Mouse (Mus musculus): Measurements from ENCODE around the gene Mnat1. TPM values are rescaled to one million over a fixed set of nuclear protein-coding genes. Genes with fewer than 3 reads are reported as not detected.
"Not testable (repeated sequence)": the region's sequence is repeated elsewhere in the genome, so short reads cannot be mapped to it uniquely, and the experiment has no call there.

Mnat1 gene
- polyA plus RNA-seq (2015; fragmentation: Nextera tagmentation; extraction: Ambion mirVana): 19.0 and 19.3 TPM in 2 replicates

GRCm38 (mm10) chr12:73123093-73124041, at the start of gene Mnat1:
Mnat1 (plus strand) TSS chr12:73123717.
- Histone ChIP-seq H3K4me1 (peaks cover 17% of the 10 kb centered on the region), H3K36me3 (no peaks in the 10 kb centered on the region), H3K4me3 (peak within 1 kb of the TSS; percentile 87), H3K27me3 (replicated peaks) (no peaks in the 10 kb centered on the region), H3K27ac (replicated peaks) (peak within 1 kb of the TSS; percentile 79), H3K9ac (peak within 1 kb of the TSS; percentile 92), H3K9me3 (no peaks in the 10 kb centered on the region), H3K4me2 (peak within 1 kb of the TSS; percentile 81)
- under 1% methylated on average over 23 of the region's 23 CpGs for WGBS
- peak; percentile 37; the same call in 1 of the 2 replicates for ATAC-seq (ENCODE audit: extremely low read depth, insufficient number of reproducible peaks, low FRiP score, low TSS enrichment)

GRCm38 (mm10) chr12:73081828-73082227, 41.7 kb upstream of the Mnat1 start:
- H3K4me1 ChIP-seq; H3K4me2 ChIP-seq; H3K9me3 ChIP-seq; ATAC-seq (ENCODE audit: extremely low read depth, insufficient number of reproducible peaks, low FRiP score, low TSS enrichment); H3K4me3 ChIP-seq; H3K36me3 ChIP-seq; H3K27ac ChIP-seq (replicated peaks); H3K27me3 ChIP-seq (replicated peaks); H3K9ac ChIP-seq: not testable (repeated sequence)
- WGBS: 86% methylated on average over 4 of the region's 4 CpGs

DNA sequence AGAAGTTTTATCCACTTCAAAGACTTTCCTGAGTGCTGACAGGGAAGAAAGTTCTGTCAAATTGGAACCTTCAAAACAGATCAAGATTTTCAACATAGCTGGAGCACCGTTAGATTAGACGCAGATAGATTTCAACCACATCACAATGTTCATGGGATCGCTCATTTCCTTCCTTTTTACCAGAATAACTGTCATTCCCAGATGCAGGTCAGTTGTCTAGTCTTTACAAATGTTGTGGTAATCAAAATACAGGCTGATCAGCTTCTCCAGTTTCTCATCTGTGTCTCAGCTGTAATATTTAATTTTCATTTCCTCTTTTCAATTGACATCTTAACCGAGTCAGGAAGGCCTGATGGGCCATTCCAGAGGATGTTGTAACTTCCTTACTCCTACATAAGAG, 39.7 kb upstream of the Mnat1 start:
- Histone ChIP-seq H3K27me3 (replicated peaks) (no peaks in the 10 kb centered on the region; the same call in 1 of the 2 replicates), H3K4me2 (no peak overlapping the region), H3K4me1 (no peaks in the 10 kb centered on the region), H3K9me3 (no peaks in the 10 kb centered on the region), H3K27ac (replicated peaks) (no peak overlapping the region), H3K36me3 (no peaks in the 10 kb centered on the region), H3K4me3 (no peak overlapping the region), H3K9ac (no peak overlapping the region)
- no peak for ATAC-seq (ENCODE audit: extremely low read depth, insufficient number of reproducible peaks, low FRiP score, low TSS enrichment)
- WGBS: 69% methylated on average over 4 of the region's 4 CpGs

GRCm38 (mm10) chr12:73085739-73086630, 37.5 kb upstream of the Mnat1 start:
- no peak overlapping the region for H3K4me3 ChIP-seq
- no peaks in the 10 kb centered on the region for H3K9me3 ChIP-seq

GRCm38 (mm10) chr12:73087086-73087485, 36.4 kb upstream of the Mnat1 start:
- no peak for ATAC-seq (ENCODE audit: extremely low read depth, insufficient number of reproducible peaks, low FRiP score, low TSS enrichment)
- H3K9me3 ChIP-seq: no peaks in the 10 kb centered on the region
- H3K27me3 ChIP-seq (replicated peaks): no peaks in the 10 kb centered on the region; the same call in 1 of the 2 replicates
- H3K36me3 ChIP-seq: no peaks in the 10 kb centered on the region
- no peak overlapping the region for H3K4me2 ChIP-seq
- no peak overlapping the region for H3K9ac ChIP-seq
- no peak overlapping the region for H3K27ac ChIP-seq (replicated peaks)
- no peak overlapping the region for H3K4me3 ChIP-seq
- WGBS: 87% methylated on average over 7 of the region's 7 CpGs
- no peaks in the 10 kb centered on the region for H3K4me1 ChIP-seq

More at GRCm38 (mm10) chr12:73085739-73086630, 37.5 kb upstream of the Mnat1 start:
- WGBS: 31% methylated on average over 11 of the region's 11 CpGs
- ATAC-seq (ENCODE audit: extremely low read depth, insufficient number of reproducible peaks, low FRiP score, low TSS enrichment): no peak
- no peak overlapping the region for H3K9ac ChIP-seq
- no peak overlapping the region for H3K27ac ChIP-seq (replicated peaks)
- no peak overlapping the region for H3K4me2 ChIP-seq
- H3K27me3 ChIP-seq (replicated peaks): no peaks in the 10 kb centered on the region; the same call in 1 of the 2 replicates
- H3K4me1 ChIP-seq: no peaks in the 10 kb centered on the region
- no peaks in the 10 kb centered on the region for H3K36me3 ChIP-seq

- Histone ChIP-seq H3K27me3 (replicated peaks) (no peaks in the 10 kb centered on the region), H3K9ac (no peak overlapping the region), H3K27ac (replicated peaks) (0 out of 2 replicates have a peak overlapping the region, but pooled peaks have one; percentile 24), H3K4me2 (no peak overlapping the region; the same call in 1 of the 2 replicates), H3K4me1 (peaks cover 4% of the 10 kb centered on the region), H3K9me3 (no peaks in the 10 kb centered on the region), H3K36me3 (no peaks in the 10 kb centered on the region), H3K4me3 (no peak overlapping the region)
- WGBS: 71% methylated on average over 5 of the region's 5 CpGs
- no peak for ATAC-seq (ENCODE audit: extremely low read depth, insufficient number of reproducible peaks, low FRiP score, low TSS enrichment)
Measured at GRCm38 (mm10) chr12:73088500-73088899, 35.0 kb upstream of the Mnat1 start.

DNA sequence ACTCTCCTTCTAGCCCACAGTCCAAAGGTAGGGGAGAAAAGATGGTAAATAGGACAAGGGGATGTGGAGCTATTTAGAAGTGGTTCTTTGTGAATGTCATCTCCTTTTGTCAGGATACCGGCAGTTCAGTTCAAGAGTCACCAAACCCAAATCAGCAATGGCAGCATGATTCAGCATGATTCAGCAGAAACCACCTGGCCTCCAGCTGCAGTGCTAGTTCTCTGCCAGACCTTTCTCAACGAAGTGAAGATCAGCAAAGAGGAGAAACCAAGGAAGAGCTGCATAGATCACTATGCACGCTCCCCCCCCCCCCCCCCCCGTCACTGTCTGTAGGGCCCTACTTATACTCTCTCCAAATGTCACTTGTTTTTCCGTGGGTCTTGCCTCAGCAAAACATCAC, 34.6 kb upstream of the Mnat1 start:
- Histone ChIP-seq H3K9me3 (no peaks in the 10 kb centered on the region), H3K4me3 (no peak overlapping the region), H3K4me1 (peaks cover 6% of the 10 kb centered on the region), H3K4me2 (no peak overlapping the region; the same call in 1 of the 2 replicates), H3K9ac (no peak overlapping the region), H3K27me3 (replicated peaks) (no peaks in the 10 kb centered on the region), H3K27ac (replicated peaks) (0 out of 2 replicates have a peak overlapping the region, but pooled peaks have one; percentile 24), H3K36me3 (no peaks in the 10 kb centered on the region)
- ATAC-seq (ENCODE audit: extremely low read depth, insufficient number of reproducible peaks, low FRiP score, low TSS enrichment): no peak
- 64% methylated on average over 4 of the region's 5 CpGs for WGBS

DNA sequence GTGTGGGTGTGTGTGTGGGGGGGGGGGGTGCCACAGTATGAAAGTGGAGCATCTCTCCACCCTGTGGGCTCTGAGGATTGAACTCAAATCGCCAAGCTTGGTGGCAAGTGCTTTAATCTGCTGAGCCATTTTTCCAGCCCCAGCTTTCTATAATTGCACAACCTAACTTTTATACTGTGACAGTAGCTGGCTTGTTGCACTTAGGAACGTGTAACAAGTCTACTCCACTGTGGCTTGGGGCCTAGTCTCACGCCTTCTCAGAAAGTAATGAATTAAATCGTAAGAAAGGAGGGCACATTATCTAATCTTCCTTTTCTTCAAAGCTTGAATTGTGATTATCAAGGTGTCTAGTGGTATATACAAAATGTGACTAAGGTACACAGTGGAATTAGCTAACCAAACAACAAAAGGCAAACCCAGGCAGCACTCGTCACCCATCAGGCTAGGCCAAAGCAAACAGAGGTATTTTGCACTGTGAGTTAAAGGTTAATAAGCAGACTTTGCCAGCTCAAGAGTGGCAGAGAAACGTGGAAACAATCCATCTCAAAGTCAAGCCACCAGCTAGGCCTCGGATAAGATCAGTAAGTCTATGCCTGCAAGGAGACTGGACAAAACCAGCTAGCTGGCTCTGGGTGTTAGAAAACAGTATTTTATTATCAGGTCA, 32.7 kb upstream of the Mnat1 start:
- no peak overlapping the region for H3K4me2 ChIP-seq
- H3K36me3 ChIP-seq: no peaks in the 10 kb centered on the region
- WGBS: 66% methylated on average over 7 of the region's 7 CpGs
- no peaks in the 10 kb centered on the region for H3K9me3 ChIP-seq
- no peak overlapping the region for H3K4me3 ChIP-seq
- no peaks in the 10 kb centered on the region for H3K27me3 ChIP-seq (replicated peaks)
- peaks cover 6% of the 10 kb centered on the region for H3K4me1 ChIP-seq
- H3K9ac ChIP-seq: no peak overlapping the region
- ATAC-seq (ENCODE audit: extremely low read depth, insufficient number of reproducible peaks, low FRiP score, low TSS enrichment): no peak
- no peak overlapping the region for H3K27ac ChIP-seq (replicated peaks)

GRCm38 (mm10) chr12:73094189-73094588, 29.3 kb upstream of the Mnat1 start:
- no peak for ATAC-seq (ENCODE audit: extremely low read depth, insufficient number of reproducible peaks, low FRiP score, low TSS enrichment)
- Histone ChIP-seq H3K4me2 (no peak overlapping the region), H3K4me3 (no peak overlapping the region), H3K9me3 (no peaks in the 10 kb centered on the region), H3K9ac (no peak overlapping the region), H3K27ac (replicated peaks) (no peak overlapping the region), H3K36me3 (no peaks in the 10 kb centered on the region), H3K4me1 (peaks cover 16% of the 10 kb centered on the region), H3K27me3 (replicated peaks) (no peaks in the 10 kb centered on the region)
- 66% methylated on average over 2 of the region's 2 CpGs for WGBS

- Histone ChIP-seq H3K9ac (no peak overlapping the region), H3K4me2 (no peak overlapping the region), H3K27ac (replicated peaks) (no peak overlapping the region), H3K4me3 (no peak overlapping the region), H3K27me3 (replicated peaks) (no peaks in the 10 kb centered on the region), H3K4me1 (peaks cover 16% of the 10 kb centered on the region), H3K36me3 (no peaks in the 10 kb centered on the region), H3K9me3 (no peaks in the 10 kb centered on the region)
- WGBS: 34% methylated on average over 2 of the region's 2 CpGs
- ATAC-seq (ENCODE audit: extremely low read depth, insufficient number of reproducible peaks, low FRiP score, low TSS enrichment): no peak
Measured at GRCm38 (mm10) chr12:73094605-73095004, 28.9 kb upstream of the Mnat1 start.

- H3K27me3 ChIP-seq (replicated peaks): not testable (repeated sequence)
Measured at GRCm38 (mm10) chr12:73096177-73096576, 27.3 kb upstream of the Mnat1 start.

More at GRCm38 (mm10) chr12:73096177-73096576, 27.3 kb upstream of the Mnat1 start:
- not testable (repeated sequence) for H3K27ac ChIP-seq (replicated peaks); H3K36me3 ChIP-seq; H3K9ac ChIP-seq; H3K9me3 ChIP-seq; ATAC-seq (ENCODE audit: extremely low read depth, insufficient number of reproducible peaks, low FRiP score, low TSS enrichment); H3K4me2 ChIP-seq; H3K4me3 ChIP-seq
- H3K4me1 ChIP-seq: peaks cover 16% of the 10 kb centered on the region
- 82% methylated on average over 5 of the region's 5 CpGs for WGBS
